Mouse (Mus musculus): ENCODE measurements around the gene Psmc1.

Psmc1 gene

GRCm38 (mm10) chr12:100109986-100110696 lies at the start of gene Psmc1:
TSS of gene Psmc1 (plus strand) at chr12:100110154.
- DNase-seq (ENCODE audit: low read depth, low spot score), result peak; percentile 98

GRCm38 (mm10) chr12:100061071-100061470 lies 48.9 kb upstream of the Psmc1 start:
- no peak for DNase-seq (ENCODE audit: low read depth, low spot score)

GRCm38 (mm10) chr12:100061826-100062225 lies 48.1 kb upstream of the Psmc1 start:
- DNase-seq (ENCODE audit: low read depth, low spot score), result no peak

- DNase-seq (ENCODE audit: low read depth, low spot score), result no peak
Observed at GRCm38 (mm10) chr12:100062584-100062983, 47.4 kb upstream of the Psmc1 start.

GRCm38 (mm10) chr12:100065109-100065508 lies 44.8 kb upstream of the Psmc1 start:
- peak; percentile 93 for DNase-seq (ENCODE audit: low read depth, low spot score)

- no peak for DNase-seq (ENCODE audit: low read depth, low spot score)
Observed at GRCm38 (mm10) chr12:100067477-100067876, 42.5 kb upstream of the Psmc1 start.

- DNase-seq (ENCODE audit: low read depth, low spot score), result peak; percentile 95
Observed at GRCm38 (mm10) chr12:100073201-100073672, 36.7 kb upstream of the Psmc1 start.

GRCm38 (mm10) chr12:100075715-100076114 lies 34.2 kb upstream of the Psmc1 start:
- peak; percentile 58 for DNase-seq (ENCODE audit: low read depth, low spot score)

GRCm38 (mm10) chr12:100079636-100080286 lies 30.2 kb upstream of the Psmc1 start:
- DNase-seq (ENCODE audit: low read depth, low spot score), result no peak

- DNase-seq (ENCODE audit: low read depth, low spot score), result no peak
Observed at GRCm38 (mm10) chr12:100088026-100088425, 21.9 kb upstream of the Psmc1 start.

GRCm38 (mm10) chr12:100089265-100089664 lies 20.7 kb upstream of the Psmc1 start:
- no peak for DNase-seq (ENCODE audit: low read depth, low spot score)

GRCm38 (mm10) chr12:100090750-100091149 lies 19.2 kb upstream of the Psmc1 start:
- no peak for DNase-seq (ENCODE audit: low read depth, low spot score)

GRCm38 (mm10) chr12:100093046-100093445 lies 16.9 kb upstream of the Psmc1 start:
- DNase-seq (ENCODE audit: low read depth, low spot score), result no peak

- peak; percentile 50 for DNase-seq (ENCODE audit: low read depth, low spot score)
Observed at GRCm38 (mm10) chr12:100099971-100100706, 9.8 kb upstream of the Psmc1 start.

- DNase-seq (ENCODE audit: low read depth, low spot score), result no peak
Observed at GRCm38 (mm10) chr12:100100707-100101030, 9.3 kb upstream of the Psmc1 start.

- DNase-seq (ENCODE audit: low read depth, low spot score), result no peak
Observed at GRCm38 (mm10) chr12:100101651-100102050, 8.3 kb upstream of the Psmc1 start.

- no peak for DNase-seq (ENCODE audit: low read depth, low spot score)
Observed at GRCm38 (mm10) chr12:100104530-100104929, 5.4 kb upstream of the Psmc1 start.

- peak; percentile 93 for DNase-seq (ENCODE audit: low read depth, low spot score)
Observed at GRCm38 (mm10) chr12:100106275-100106895, 3.6 kb upstream of the Psmc1 start.

- no peak for DNase-seq (ENCODE audit: low read depth, low spot score)
Observed at GRCm38 (mm10) chr12:100107436-100107835, 2.5 kb upstream of the Psmc1 start.

GRCm38 (mm10) chr12:100115982-100116381 lies 6.0 kb downstream of the Psmc1 start:
- no peak for DNase-seq (ENCODE audit: low read depth, low spot score)

- peak; percentile 88 for DNase-seq (ENCODE audit: low read depth, low spot score)
Observed at GRCm38 (mm10) chr12:100122921-100123381, 13.0 kb downstream of the Psmc1 start.

- DNase-seq (ENCODE audit: low read depth, low spot score), result peak; percentile 89
Observed at GRCm38 (mm10) chr12:100123476-100123875, 13.5 kb downstream of the Psmc1 start.

Data from brain, adult 2 months (tissue).